Mouse (Mus musculus) cortical plate, adult 2 months (tissue): ENCODE data around the gene Acss2. TPM values are rescaled to one million over a fixed set of nuclear protein-coding genes. Genes with fewer than 3 reads are reported as not detected.

Experiments
- H3K27ac ChIP-seq: fragments of 200-500 bp; 2 replicates; pipeline ENCODE4 v1.5.1; 2012; ENCODE audit warnings: low read length, control low read depth, inconsistent platforms; ENCODE audit not compliant: insufficient read depth
- H3K4me1 ChIP-seq: fragments of 200-500 bp; 2 replicates; pipeline ENCODE4 v1.6.1; 2011; ENCODE audit warnings: low read length; ENCODE audit not compliant: control insufficient read depth, insufficient read depth
- H3K4me3 ChIP-seq: fragments of 200-500 bp; 2 replicates; pipeline ENCODE4 v1.5.1; 2011; ENCODE audit warnings: mild to moderate bottlenecking, low read length, control low read depth; ENCODE audit not compliant: insufficient read depth
- CTCF ChIP-seq: fragments of 200-500 bp; IDR thresholded peaks from 2 replicates; pipeline ENCODE4 v1.5.1; 2011; ENCODE audit warnings: mild to moderate bottlenecking, control low read depth, low read length; ENCODE audit not compliant: insufficient read depth; ENCODE audit errors: extremely low read depth
- POLR2A ChIP-seq: fragments of 200-500 bp; IDR thresholded peaks from 2 replicates; pipeline ENCODE4 v1.6.1; 2011; ENCODE audit warnings: mild to moderate bottlenecking, low read length, control low read depth; ENCODE audit not compliant: insufficient read depth; ENCODE audit errors: extremely low read depth
- polyA plus RNA-seq: library from polyadenylated mRNA; depleted of rRNA; stranded (reverse); fragments of >200 nt; gene quantifications from 2 replicates; pipeline ENCODE4 v1.2.3, GENCODE M21; 2012

Acss2 gene
- polyA plus RNA-seq, 1 experiment, result 77.3 TPM

DNA sequence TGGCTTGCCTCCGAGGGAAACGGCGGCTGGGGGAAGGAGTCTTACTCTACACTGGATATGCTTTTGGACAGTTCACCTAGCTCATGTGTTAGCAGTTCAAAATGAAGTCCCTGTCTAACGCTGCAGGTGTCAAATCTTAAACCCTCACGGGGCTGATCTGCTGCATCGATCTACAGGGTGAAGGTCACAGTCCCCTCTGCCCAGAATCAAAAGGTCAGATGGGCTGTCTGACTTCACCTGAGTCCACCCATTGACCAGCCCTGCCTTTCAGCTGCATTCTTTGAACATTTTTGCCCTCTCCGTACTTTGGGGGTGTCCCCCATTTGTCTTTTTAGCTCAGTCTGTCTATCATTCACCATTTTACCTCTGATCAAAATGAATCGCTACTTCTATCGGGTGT lies 67.3 kb downstream of the Acss2 start:
- no peaks in the 10 kb centered on the region for H3K4me1 ChIP-seq
- TF ChIP-seq POLR2A (no peak), CTCF (no peak)
- no peak overlapping the region for H3K4me3 ChIP-seq
- H3K27ac ChIP-seq, result no peak overlapping the region

DNA sequence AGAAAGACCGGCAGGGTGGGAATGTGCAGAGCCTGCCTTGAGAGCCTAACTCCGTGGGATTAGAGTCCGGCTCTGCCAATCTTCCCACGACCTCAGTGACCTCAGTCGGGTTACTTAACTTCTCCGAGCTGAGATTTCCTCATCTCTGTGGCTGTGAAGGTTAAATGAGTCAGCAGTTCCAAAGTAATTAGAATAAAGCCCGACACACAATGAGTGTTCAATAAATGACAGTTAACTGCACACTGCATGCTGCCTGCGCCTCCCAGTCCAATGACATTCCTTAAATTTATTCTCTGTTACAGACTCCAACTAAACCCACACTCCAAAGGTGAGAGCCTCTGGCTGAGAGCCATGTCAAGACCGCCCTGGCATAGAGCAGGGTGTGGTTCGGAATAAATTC lies 67.7 kb downstream of the Acss2 start:
- TF ChIP-seq POLR2A, result no peak
- TF ChIP-seq CTCF, result no peak
- H3K27ac ChIP-seq, result no peak overlapping the region

DNA sequence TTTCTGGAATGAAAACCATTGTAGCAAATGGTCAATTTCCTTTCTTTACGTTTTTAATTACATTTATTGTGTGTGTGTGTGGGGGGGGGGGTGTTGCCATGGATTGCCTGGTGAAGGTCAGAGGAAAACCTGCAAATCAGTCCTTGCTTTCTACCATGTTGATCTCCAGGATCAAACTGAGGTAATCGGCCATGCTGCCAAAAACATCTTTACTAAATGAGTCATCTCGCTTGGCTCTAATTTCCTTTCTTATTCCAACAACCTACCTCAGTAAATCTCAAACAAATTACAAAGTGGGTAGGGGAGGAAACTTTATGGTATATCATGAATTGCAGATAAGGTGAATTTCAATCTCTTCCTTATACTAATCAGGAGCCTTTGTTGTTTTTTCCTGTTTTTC lies 70.4 kb downstream of the Acss2 start:
- peaks cover 5% of the 10 kb centered on the region for H3K4me1 ChIP-seq
- no peak overlapping the region for H3K4me3 ChIP-seq
- TF ChIP-seq CTCF (no peak), POLR2A (no peak)
- H3K27ac ChIP-seq, result no peak overlapping the region

More for the DNA sequence above, 67.7 kb downstream of the Acss2 start:
- Histone ChIP-seq H3K4me1 (no peaks in the 10 kb centered on the region), H3K4me3 (no peak overlapping the region)

DNA sequence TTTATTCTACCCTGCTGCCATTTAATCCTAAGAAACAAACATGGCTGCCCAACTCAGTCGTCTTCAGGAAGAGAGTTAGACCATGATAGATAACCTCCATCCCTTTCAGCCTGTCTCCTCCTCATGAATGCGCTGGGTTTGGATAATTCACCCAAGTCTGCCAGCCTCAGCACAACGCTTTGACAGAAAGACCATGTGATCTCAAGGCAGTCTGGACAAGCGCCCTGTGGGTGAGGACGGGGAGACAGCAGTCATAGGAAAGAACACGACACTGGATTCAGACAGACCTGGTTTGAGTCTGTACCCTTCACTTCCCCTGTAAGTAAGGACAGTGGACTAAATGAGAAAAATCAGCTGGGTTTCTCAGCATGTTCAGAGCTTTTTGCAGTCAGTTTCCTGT lies 71.8 kb downstream of the Acss2 start:
- TF ChIP-seq POLR2A (no peak), CTCF (no peak)
- no peak overlapping the region for H3K27ac ChIP-seq
- H3K4me3 ChIP-seq, result no peak overlapping the region
- H3K4me1 ChIP-seq, result peaks cover 5% of the 10 kb centered on the region

DNA sequence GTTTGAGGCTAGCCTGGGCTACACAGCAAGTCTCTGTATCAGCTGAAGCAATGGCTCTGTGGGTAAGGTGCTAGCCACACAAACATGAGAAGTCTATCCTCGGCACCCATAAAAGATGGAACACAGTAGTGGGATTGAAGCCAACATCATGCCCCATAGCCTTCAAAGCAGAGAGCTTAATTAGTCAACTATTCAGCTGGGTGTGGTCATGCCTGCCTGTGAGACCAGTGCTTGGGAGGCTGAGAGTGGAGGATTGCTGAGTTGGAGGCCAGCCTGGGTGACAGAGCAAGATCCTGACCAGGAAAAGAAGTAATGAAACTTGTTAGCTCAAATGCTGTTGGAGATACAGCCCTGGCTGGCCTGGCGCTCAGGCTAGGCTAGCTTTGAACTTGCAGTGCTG lies 73.1 kb downstream of the Acss2 start:
- Histone ChIP-seq H3K4me1 (peaks cover 5% of the 10 kb centered on the region), H3K4me3 (no peak overlapping the region)
- TF ChIP-seq POLR2A, result no peak
- no peak for TF ChIP-seq CTCF

DNA sequence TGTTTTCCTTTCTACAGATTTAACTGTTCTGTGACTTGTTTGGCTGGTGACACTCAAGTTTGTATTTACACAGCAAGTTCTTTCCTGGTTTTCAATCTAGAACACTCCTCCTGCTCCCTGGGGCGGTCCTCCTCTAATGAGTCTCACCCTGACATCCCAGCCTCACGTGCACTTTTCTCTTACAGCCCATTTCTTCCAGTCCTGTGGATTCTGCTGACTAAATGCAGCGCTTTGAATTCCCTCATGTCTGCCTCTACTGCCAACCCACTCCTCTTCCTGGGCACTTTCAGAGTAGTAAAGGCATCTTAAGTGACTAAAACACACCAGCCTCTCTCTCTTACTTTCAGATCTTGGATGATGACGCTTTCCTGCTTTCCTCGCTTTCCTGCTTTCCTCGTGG lies 73.9 kb downstream of the Acss2 start:
- TF ChIP-seq CTCF (no peak), POLR2A (no peak)
- no peak overlapping the region for H3K27ac ChIP-seq
- H3K4me1 ChIP-seq, result peaks cover 5% of the 10 kb centered on the region
- H3K4me3 ChIP-seq, result peak overlapping the region; percentile 60

More for the DNA sequence above, 73.1 kb downstream of the Acss2 start:
- H3K27ac ChIP-seq, result no peak overlapping the region

DNA sequence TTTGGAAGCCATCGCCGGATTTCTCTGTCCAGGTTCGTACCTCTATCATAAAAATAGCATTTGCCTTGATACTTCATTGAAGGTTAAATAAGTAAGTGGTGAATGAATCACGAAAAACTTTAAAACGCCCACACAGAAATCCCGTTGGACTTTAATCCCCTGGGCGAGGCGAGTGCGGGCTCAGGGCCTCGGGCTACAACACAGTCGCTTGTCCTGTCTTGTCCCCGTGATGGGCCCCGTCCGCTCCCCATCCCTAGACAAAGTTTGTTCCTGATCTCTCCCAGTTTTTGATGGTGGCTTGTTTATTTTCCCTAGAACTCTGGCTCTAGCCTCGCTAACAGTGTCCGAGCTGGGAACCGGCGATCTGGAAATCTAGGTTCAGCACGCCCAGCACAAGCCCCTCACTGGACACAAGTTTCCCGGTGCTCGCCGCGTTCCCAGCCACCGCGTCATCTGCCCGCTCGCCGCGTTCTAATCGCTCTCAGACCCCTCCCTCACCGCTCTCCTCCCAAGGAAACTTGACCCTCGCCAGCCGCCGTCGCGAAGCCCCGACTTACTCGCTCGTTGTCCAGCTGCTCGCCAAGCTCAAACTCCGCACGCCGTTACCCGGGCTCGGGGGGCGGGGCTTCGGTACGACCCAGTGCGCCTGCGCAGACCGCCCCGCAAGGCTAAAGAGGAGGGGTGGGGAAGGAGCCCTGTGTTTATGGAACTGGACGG lies 74.5 kb downstream of the Acss2 start, which contains the start of gene Gss:
TSS of gene Gss (minus strand) at position 674 of the 717 bp plus-strand sequence.
- TF ChIP-seq POLR2A (peak; percentile 67; the same call in 1 of the 2 replicates), CTCF (no peak)
- H3K27ac ChIP-seq, result peak within 1 kb of the TSS; percentile 44; the same call in 1 of the 2 replicates
- H3K4me3 ChIP-seq, result peak within 1 kb of the TSS; percentile 60
- peaks cover 5% of the 10 kb centered on the region for H3K4me1 ChIP-seq

DNA sequence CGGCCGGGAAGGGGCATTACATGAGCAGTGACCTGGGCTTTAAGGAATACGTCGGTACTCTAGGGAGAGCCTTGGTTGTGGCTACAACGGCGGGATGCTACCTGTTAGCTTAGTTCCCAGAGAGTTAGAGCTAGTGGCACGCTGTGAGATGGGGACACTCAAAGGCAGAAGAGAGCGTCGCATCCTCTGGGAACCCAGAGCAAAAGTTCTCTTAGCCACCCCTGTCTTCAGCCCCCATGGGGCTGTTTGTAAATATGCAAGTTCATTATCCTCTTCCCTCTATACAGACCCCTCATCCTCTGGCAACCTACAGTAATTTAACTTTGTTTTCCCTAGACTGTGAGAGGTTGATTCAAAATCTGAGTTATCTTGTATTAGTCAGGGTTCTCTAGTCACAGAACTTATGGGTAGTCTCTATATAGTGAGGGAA lies 75.1 kb downstream of the Acss2 start:
- Histone ChIP-seq H3K4me3 (peak overlapping the region; percentile 60), H3K4me1 (peaks cover 5% of the 10 kb centered on the region), H3K27ac (no peak overlapping the region)
- TF ChIP-seq CTCF, result no peak
- TF ChIP-seq POLR2A, result no peak; the same call in 1 of the 2 replicates

DNA sequence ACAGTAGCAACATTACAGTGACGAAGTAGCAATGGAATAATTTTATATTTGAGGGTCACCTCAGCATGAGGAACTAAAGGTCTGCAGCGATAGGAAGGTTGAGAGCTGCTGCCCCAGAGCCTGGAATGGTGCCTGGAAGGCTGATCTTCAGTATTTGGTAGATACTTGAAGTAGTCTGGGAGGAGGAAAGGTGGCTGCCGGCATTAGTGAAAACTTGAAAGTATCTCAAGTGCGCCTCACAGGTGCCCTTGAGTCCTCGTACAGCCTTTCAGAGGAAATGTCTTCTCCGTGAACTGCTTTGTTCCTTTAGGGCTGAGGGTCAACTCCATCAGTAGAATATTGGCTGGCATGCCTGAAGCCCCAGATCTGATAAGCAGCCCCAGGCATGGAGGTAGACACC lies 77.8 kb downstream of the Acss2 start:
- Histone ChIP-seq H3K4me3 (no peak overlapping the region), H3K27ac (no peak overlapping the region)
- TF ChIP-seq POLR2A, result no peak
- TF ChIP-seq CTCF, result no peak

DNA sequence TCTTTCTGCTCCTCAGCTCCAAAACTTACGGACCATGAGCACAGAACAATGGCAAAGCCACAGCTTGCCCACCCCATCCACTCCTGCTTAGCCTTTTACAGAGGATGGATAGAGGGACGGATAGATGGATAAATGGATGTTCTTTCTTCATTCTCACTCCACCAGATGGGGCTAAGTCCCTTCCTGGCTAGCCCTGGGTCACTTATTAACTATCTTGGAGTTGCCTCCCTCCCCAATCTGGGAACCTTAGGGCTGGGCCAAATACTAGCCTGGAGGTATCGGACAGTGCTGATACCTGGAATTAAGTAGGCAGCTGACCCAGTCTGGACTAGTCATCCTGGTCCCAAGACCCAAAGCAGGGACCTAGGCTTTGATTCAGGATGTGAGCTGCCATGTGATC lies 86.0 kb downstream of the Acss2 start:
- no peak overlapping the region for H3K27ac ChIP-seq
- TF ChIP-seq CTCF, result no peak
- no peak for TF ChIP-seq POLR2A
- peaks cover 1% of the 10 kb centered on the region; the same call in 1 of the 2 replicates for H3K4me1 ChIP-seq
- no peak overlapping the region for H3K4me3 ChIP-seq

More for the DNA sequence above, 77.8 kb downstream of the Acss2 start:
- H3K4me1 ChIP-seq, result peaks cover 5% of the 10 kb centered on the region
